Mouse (Mus musculus): ENCODE results near the gene Smarcd1. TPM values are rescaled to one million over a fixed set of nuclear protein-coding genes. Genes with fewer than 3 reads are reported as not detected.
A peak's percentile ranks its signal among the peaks of the same experiment; 100 is the strongest.

The Smarcd1 gene
- polyA plus RNA-seq, 1 experiment = 201 TPM

- no peak for TF ChIP-seq CTCF (IDR thresholded peaks at IDR 0.05; ENCODE audit: borderline replicate concordance, extremely low read depth, insufficient read depth, insufficient read length)
- no peak for TF ChIP-seq POLR2A (IDR thresholded peaks at IDR 0.05; ENCODE audit: borderline replicate concordance, extremely low read depth, insufficient read depth, insufficient read length, poor library complexity, severe bottlenecking)
- DNase-seq (ENCODE audit: low read depth) = peak; percentile 2
Observed at GRCm38 (mm10) chr15:99754204-99754603, 52.3 kb downstream of the Smarcd1 start.

Other genes with a start within 250 kb of the Smarcd1 start
- gene Nckap5l, start 244.4 kb upstream of the Smarcd1 start, polyA plus RNA-seq (2012; rRNA removed) = 18.6 and 29.0 TPM in 2 replicates
- 15.1 and 15.2 TPM in 2 replicates for gene Bcdin3d, start 227.4 kb upstream of the Smarcd1 start, polyA plus RNA-seq (2012; rRNA removed)
- gene Faim2, start 174.0 kb upstream of the Smarcd1 start, polyA plus RNA-seq (2012; rRNA removed) = 8.3 and 15.7 TPM in 2 replicates
- gene Aqp2, start 123.1 kb upstream of the Smarcd1 start, polyA plus RNA-seq (2012; rRNA removed) = 0.07 and 0.08 TPM in 2 replicates
- gene Aqp5, start 111.3 kb upstream of the Smarcd1 start, polyA plus RNA-seq (2012; rRNA removed) = 1.1 and 1.7 TPM in 2 replicates
- gene Aqp6, start 100.7 kb upstream of the Smarcd1 start, polyA plus RNA-seq (2012; rRNA removed) = 2.8 and 4.4 TPM in 2 replicates
- gene Racgap1, start 50.5 kb upstream of the Smarcd1 start, polyA plus RNA-seq (2012; rRNA removed) = 83.0 and 118 TPM in 2 replicates
- gene Asic1, start 31.8 kb upstream of the Smarcd1 start, polyA plus RNA-seq (2012; rRNA removed) = 81.2 and 114 TPM in 2 replicates
- 0.86 TPM in 1 of 2 replicates, not detected in the other for gene Gm17349, start 3.4 kb downstream of the Smarcd1 start, polyA plus RNA-seq (2012; rRNA removed)
- 3.4 and 4.5 TPM in 2 replicates for gene Gpd1, start 15.4 kb downstream of the Smarcd1 start, polyA plus RNA-seq (2012; rRNA removed)
- gene Cox14, start 23.5 kb downstream of the Smarcd1 start, polyA plus RNA-seq (2012; rRNA removed) = 149 and 249 TPM in 2 replicates
- 61.1 and 69.4 TPM in 2 replicates for gene Cers5, start 70.8 kb downstream of the Smarcd1 start, polyA plus RNA-seq (2012; rRNA removed)
- 21.1 and 22.2 TPM in 2 replicates for gene Lima1, start 173.3 kb downstream of the Smarcd1 start, polyA plus RNA-seq (2012; rRNA removed)